Mouse (Mus musculus): ENCODE results near the gene Psmb1. TPM values are rescaled to one million over a fixed set of nuclear protein-coding genes. Genes with fewer than 3 reads are reported as not detected.
A peak's percentile ranks its signal among the peaks of the same experiment; 100 is the strongest.

Psmb1 gene
- polyA plus RNA-seq, 1 experiment from 2014 or later, result 235 TPM

GRCm38 (mm10) chr17:15526304-15526703, 26.8 kb upstream of the Psmb1 start:
- H3K27ac ChIP-seq (replicated peaks), result no peak overlapping the region

GRCm38 (mm10) chr17:15518766-15519165, 19.2 kb upstream of the Psmb1 start:
- Histone ChIP-seq H3K36me3 (peaks cover 79% of the 10 kb centered on the region), H3K9ac (no peak overlapping the region), H3K4me3 (replicated peaks) (no peak overlapping the region), H3K4me2 (replicated peaks) (no peak overlapping the region), H3K27ac (replicated peaks) (no peak overlapping the region), H3K27me3 (no peaks in the 10 kb centered on the region), H3K4me1 (no peaks in the 10 kb centered on the region), H3K9me3 (replicated peaks) (no peaks in the 10 kb centered on the region)
- ATAC-seq (ENCODE audit: insufficient number of reproducible peaks, low FRiP score, low TSS enrichment, low read depth), result no peak
- 100% methylated on average over 1 of the region's 1 CpGs for WGBS

More at GRCm38 (mm10) chr17:15526304-15526703, 26.8 kb upstream of the Psmb1 start:
- ATAC-seq (ENCODE audit: insufficient number of reproducible peaks, low FRiP score, low TSS enrichment, low read depth), result no peak
- H3K4me3 ChIP-seq (replicated peaks), result peak overlapping the region; percentile 73
- peak overlapping the region; percentile 68; the same call in 1 of the 2 replicates for H3K9ac ChIP-seq
- peaks cover 21% of the 10 kb centered on the region for H3K36me3 ChIP-seq
- H3K27me3 ChIP-seq, result no peaks in the 10 kb centered on the region
- no peaks in the 10 kb centered on the region for H3K9me3 ChIP-seq (replicated peaks)
- 11% methylated on average over 10 of the region's 10 CpGs for WGBS
- peaks cover 11% of the 10 kb centered on the region; the same call in 1 of the 2 replicates for H3K4me1 ChIP-seq
- peak overlapping the region; percentile 69 for H3K4me2 ChIP-seq (replicated peaks)

- Histone ChIP-seq H3K4me3 (replicated peaks) (no peak overlapping the region), H3K4me2 (replicated peaks) (no peak overlapping the region), H3K4me1 (no peaks in the 10 kb centered on the region), H3K9ac (no peak overlapping the region), H3K27ac (replicated peaks) (no peak overlapping the region), H3K27me3 (no peaks in the 10 kb centered on the region), H3K9me3 (replicated peaks) (no peaks in the 10 kb centered on the region), H3K36me3 (peaks cover 84% of the 10 kb centered on the region)
- WGBS, result 94% methylated on average over 5 of the region's 5 CpGs
- ATAC-seq (ENCODE audit: insufficient number of reproducible peaks, low FRiP score, low TSS enrichment, low read depth), result no peak
Observed at GRCm38 (mm10) chr17:15518186-15518585, 18.6 kb upstream of the Psmb1 start.

GRCm38 (mm10) chr17:15517776-15518175, 18.2 kb upstream of the Psmb1 start:
- Histone ChIP-seq H3K9ac (no peak overlapping the region), H3K4me2 (replicated peaks) (no peak overlapping the region), H3K36me3 (peaks cover 84% of the 10 kb centered on the region), H3K4me3 (replicated peaks) (no peak overlapping the region), H3K27ac (replicated peaks) (no peak overlapping the region), H3K27me3 (no peaks in the 10 kb centered on the region), H3K4me1 (no peaks in the 10 kb centered on the region), H3K9me3 (replicated peaks) (no peaks in the 10 kb centered on the region)
- no peak for ATAC-seq (ENCODE audit: insufficient number of reproducible peaks, low FRiP score, low TSS enrichment, low read depth)
- WGBS, result 80% methylated on average over 5 of the region's 5 CpGs

- Histone ChIP-seq H3K4me3 (replicated peaks) (no peak overlapping the region), H3K9me3 (replicated peaks) (0 out of 2 replicates have a peak, but pooled peaks cover 4% of the 10 kb centered on the region), H3K4me2 (replicated peaks) (no peak overlapping the region), H3K27me3 (no peaks in the 10 kb centered on the region), H3K36me3 (peaks cover 87% of the 10 kb centered on the region), H3K4me1 (no peaks in the 10 kb centered on the region), H3K9ac (no peak overlapping the region), H3K27ac (replicated peaks) (no peak overlapping the region)
- no peak for ATAC-seq (ENCODE audit: insufficient number of reproducible peaks, low FRiP score, low TSS enrichment, low read depth)
- 93% methylated on average over 2 of the region's 2 CpGs for WGBS
Observed at GRCm38 (mm10) chr17:15510694-15511093, 11.1 kb upstream of the Psmb1 start.

- WGBS, result 36% methylated on average over 7 of the region's 7 CpGs
- no peak overlapping the region for H3K9ac ChIP-seq
- no peaks in the 10 kb centered on the region for H3K27me3 ChIP-seq
- H3K4me3 ChIP-seq (replicated peaks), result peak overlapping the region; percentile 99
- peak overlapping the region; percentile 96 for H3K27ac ChIP-seq (replicated peaks)
- ATAC-seq (ENCODE audit: insufficient number of reproducible peaks, low FRiP score, low TSS enrichment, low read depth), result no peak
- no peaks in the 10 kb centered on the region for H3K9me3 ChIP-seq (replicated peaks)
- peaks cover 30% of the 10 kb centered on the region for H3K4me1 ChIP-seq
- H3K36me3 ChIP-seq, result peaks cover 20% of the 10 kb centered on the region; the same call in 1 of the 2 replicates
- peak overlapping the region; percentile 76 for H3K4me2 ChIP-seq (replicated peaks)
Observed at GRCm38 (mm10) chr17:15498753-15499113, 818 bp downstream of the Psmb1 start.

- peak overlapping the region; percentile 96 for H3K27ac ChIP-seq (replicated peaks)
- under 1% methylated on average over 50 of the region's 50 CpGs for WGBS
- no peaks in the 10 kb centered on the region for H3K27me3 ChIP-seq
- peak overlapping the region; percentile 88 for H3K9ac ChIP-seq
- peaks cover 30% of the 10 kb centered on the region for H3K4me1 ChIP-seq
- H3K4me3 ChIP-seq (replicated peaks), result peak overlapping the region; percentile 99
- H3K36me3 ChIP-seq, result peaks cover 24% of the 10 kb centered on the region
- H3K4me2 ChIP-seq (replicated peaks), result peak overlapping the region; percentile 76
- peak; percentile 94 for ATAC-seq (ENCODE audit: insufficient number of reproducible peaks, low FRiP score, low TSS enrichment, low read depth)
- no peaks in the 10 kb centered on the region for H3K9me3 ChIP-seq (replicated peaks)
Observed at GRCm38 (mm10) chr17:15497882-15498752, 1.4 kb downstream of the Psmb1 start.

GRCm38 (mm10) chr17:15490542-15490941, 9.0 kb downstream of the Psmb1 start:
- Histone ChIP-seq H3K4me1 (no peaks in the 10 kb centered on the region), H3K36me3 (peaks cover 59% of the 10 kb centered on the region), H3K27me3 (no peaks in the 10 kb centered on the region), H3K9ac (no peak overlapping the region), H3K4me2 (replicated peaks) (no peak overlapping the region), H3K27ac (replicated peaks) (no peak overlapping the region), H3K9me3 (replicated peaks) (no peaks in the 10 kb centered on the region), H3K4me3 (replicated peaks) (no peak overlapping the region)
- ATAC-seq (ENCODE audit: insufficient number of reproducible peaks, low FRiP score, low TSS enrichment, low read depth), result no peak
- WGBS, result 90% methylated on average over 7 of the region's 7 CpGs

GRCm38 (mm10) chr17:15472671-15473070, 26.9 kb downstream of the Psmb1 start:
- no peak overlapping the region for H3K4me2 ChIP-seq (replicated peaks)
- ATAC-seq (ENCODE audit: insufficient number of reproducible peaks, low FRiP score, low TSS enrichment, low read depth), result no peak
- H3K27ac ChIP-seq (replicated peaks), result no peak overlapping the region
- H3K36me3 ChIP-seq, result peaks cover 75% of the 10 kb centered on the region
- H3K9ac ChIP-seq, result no peak overlapping the region
- no peak overlapping the region for H3K4me3 ChIP-seq (replicated peaks)
- H3K9me3 ChIP-seq (replicated peaks), result no peaks in the 10 kb centered on the region
- H3K4me1 ChIP-seq, result no peaks in the 10 kb centered on the region
- H3K27me3 ChIP-seq, result no peaks in the 10 kb centered on the region
- WGBS, result 87% methylated on average over 4 of the region's 4 CpGs

- H3K27ac ChIP-seq (replicated peaks), result no peak overlapping the region
- H3K36me3 ChIP-seq, result peaks cover 30% of the 10 kb centered on the region
- no peaks in the 10 kb centered on the region for H3K4me1 ChIP-seq
- H3K4me3 ChIP-seq (replicated peaks), result no peak overlapping the region
- no peaks in the 10 kb centered on the region for H3K27me3 ChIP-seq
- ATAC-seq (ENCODE audit: insufficient number of reproducible peaks, low FRiP score, low TSS enrichment, low read depth), result 0 out of 2 replicates have a peak, but pooled peaks have one; percentile 29
- WGBS, result 21% methylated on average over 5 of the region's 5 CpGs
- H3K4me2 ChIP-seq (replicated peaks), result no peak overlapping the region
- H3K9ac ChIP-seq, result no peak overlapping the region
- H3K9me3 ChIP-seq (replicated peaks), result no peaks in the 10 kb centered on the region
Observed at GRCm38 (mm10) chr17:15467669-15468068, 31.9 kb downstream of the Psmb1 start.

GRCm38 (mm10) chr17:15461921-15462495, 37.5 kb downstream of the Psmb1 start:
- Histone ChIP-seq H3K9me3 (replicated peaks) (no peaks in the 10 kb centered on the region), H3K9ac (no peak overlapping the region), H3K4me2 (replicated peaks) (no peak overlapping the region), H3K27me3 (no peaks in the 10 kb centered on the region), H3K4me3 (replicated peaks) (no peak overlapping the region), H3K4me1 (no peaks in the 10 kb centered on the region), H3K27ac (replicated peaks) (no peak overlapping the region), H3K36me3 (0 out of 2 replicates have a peak, but pooled peaks cover 4% of the 10 kb centered on the region)
- peak; percentile 51; the same call in 1 of the 2 replicates for ATAC-seq (ENCODE audit: insufficient number of reproducible peaks, low FRiP score, low TSS enrichment, low read depth)
- whole genome bisulfite sequencing, result 93% methylated on average over 6 of the region's 6 CpGs
